In genomic region chr8:95878176-95878962, GRCm38 (mm10) we compare ENCODE assay signal across 8 mouse cellular contexts. TPM values are rescaled to one million over a fixed set of nuclear protein-coding genes. Genes with fewer than 3 reads are reported as not detected.
DNase-seq lines count a peak whose midpoint lies in the region; ATAC-seq and TF ChIP-seq lines count a peak whose summit lies in the region.

No protein-coding gene starts in this region.

- H3K27ac ChIP-seq in cerebellum, adult 2 months (ENCODE audit: insufficient read depth, low read length): no peak overlapping the region
- no peak overlapping the region for H3K27ac ChIP-seq in brown adipose tissue, adult 24 weeks (replicated peaks; ENCODE audit: low read depth, low read length)

- H3K27me3 ChIP-seq in cerebellum, adult 2 months (ENCODE audit: control insufficient read depth, insufficient read depth, low read length): no peaks in the 10 kb centered on the region

- no peak for TF ChIP-seq CTCF in cerebellum, adult 2 months (IDR thresholded peaks at IDR 0.05; ENCODE audit: borderline replicate concordance, insufficient read depth, low read depth, low read length)

- no peak overlapping the region for H3K4me3 ChIP-seq in cerebellum, adult 2 months (replicated peaks; ENCODE audit: insufficient read depth, low read depth, low read length)
- peak overlapping the region; percentile 27; the same call in 1 of the 2 replicates for H3K4me3 ChIP-seq in brown adipose tissue, adult 24 weeks (ENCODE audit: insufficient read depth, low read depth, low read length)

- peak; percentile 31 to 34 for DNase-seq in cerebellum, adult 2 months
- DNase-seq in CD4-positive helper T cell, adult 2 months (ENCODE audit: low read depth, low spot score): peak; percentile 18
- DNase-seq in heart, adult 8-10 months (ENCODE audit: low spot score): peak; percentile 61
- DNase-seq in kidney, adult 8-10 months: peak; percentile 37 to 71
- DNase-seq in lung, postnatal 4 days: peak; percentile 40 to 56
- DNase-seq in right cerebral cortex, postnatal 14 days: peak; percentile 48

- ATAC-seq in cerebellum, adult (ENCODE audit: insufficient number of reproducible peaks, low FRiP score, low TSS enrichment): no peak

- TF ChIP-seq POLR2A in cerebellum, adult 2 months (IDR thresholded peaks at IDR 0.05; ENCODE audit: borderline replicate concordance, insufficient read depth, low read length): no peak

- 34% methylated on average over 12 of the region's 12 CpGs for WGBS in cerebellum, adult 2 months

- H3K4me1 ChIP-seq in cerebellum, adult 2 months (ENCODE audit: control insufficient read depth, insufficient read depth, low read length): peaks cover 5% of the 10 kb centered on the region; the same call in 1 of the 2 replicates
- H3K4me1 ChIP-seq in brown adipose tissue, adult 24 weeks (ENCODE audit: control insufficient read depth, insufficient read depth, insufficient read length, low read length): no peaks in the 10 kb centered on the region

RNA-seq across cellular contexts. Expression of gene Got2, which starts 10.0 kb away (rescaled TPM):
- 285 and 286 TPM in 2 replicates for polyA plus RNA-seq in cerebellum, adult 2 months (2012; rRNA removed)
- 17.1 and 21.0 TPM in 2 replicates for polyA plus RNA-seq in brown adipose tissue, adult 24 weeks (2012; ENCODE audit: insufficient read depth, insufficient read length, missing spikeins)
- 100 to 1,000 TPM; 775 to 831 (median 786) TPM for total RNA-seq in heart, adult 8-10 months (2022)

RNA-seq across cellular contexts. Expression of gene Slc38a7, which starts 25.0 kb away (rescaled TPM):
- polyA plus RNA-seq in cerebellum, adult 2 months (2012; rRNA removed): 25.4 and 26.4 TPM in 2 replicates
- 3.3 and 3.7 TPM in 2 replicates for polyA plus RNA-seq in brown adipose tissue, adult 24 weeks (2012; ENCODE audit: insufficient read depth, insufficient read length, missing spikeins)
- total RNA-seq in heart, adult 8-10 months (2022): 10 to 100 TPM; 11.2 to 13.5 (median 12.4) TPM

RNA-seq across cellular contexts. Expression of gene Sap18b, which starts 53.2 kb away (rescaled TPM):
- polyA plus RNA-seq in cerebellum, adult 2 months (2012; rRNA removed): 85.5 and 90.8 TPM in 2 replicates
- 118 and 149 TPM in 2 replicates for polyA plus RNA-seq in brown adipose tissue, adult 24 weeks (2012; ENCODE audit: insufficient read depth, insufficient read length, missing spikeins)
- 100 to 1,000 TPM in 1 of 4 experiments, 10 to 100 TPM in 3; 63.8 to 106 (median 80.1) TPM for total RNA-seq in heart, adult 8-10 months (2022)

Comparison
In these comparisons a context has a peak if more than half of its experiments do, and no peak if none do; other contexts are left out.
1. RNA of gene Got2, which starts 10.0 kb away (polyA plus RNA-seq): 285 to 286 TPM in cerebellum, adult 2 months; 17.1 to 21.0 TPM in brown adipose tissue, adult 24 weeks; every median in the first group is over 10 times any median in the second.
2. Peak in every context shown above with its lines, with median percentiles within 50 percentile points of each other: DNase-seq.